Mouse (Mus musculus) cortical plate, adult 2 months (tissue): ENCODE measurements around the gene Mrap. TPM values are rescaled to one million over a fixed set of nuclear protein-coding genes. Genes with fewer than 3 reads are reported as not detected.

Experiments
- H3K27ac ChIP-seq: fragments of 200-500 bp; 2 replicates; pipeline ENCODE4 v1.5.1; 2012; ENCODE audit warnings: low read length, control low read depth, inconsistent platforms; ENCODE audit not compliant: insufficient read depth
- H3K4me1 ChIP-seq: fragments of 200-500 bp; 2 replicates; pipeline ENCODE4 v1.6.1; 2011; ENCODE audit warnings: low read length; ENCODE audit not compliant: control insufficient read depth, insufficient read depth
- H3K4me3 ChIP-seq: fragments of 200-500 bp; 2 replicates; pipeline ENCODE4 v1.5.1; 2011; ENCODE audit warnings: mild to moderate bottlenecking, low read length, control low read depth; ENCODE audit not compliant: insufficient read depth
- CTCF ChIP-seq: fragments of 200-500 bp; IDR thresholded peaks from 2 replicates; pipeline ENCODE4 v1.5.1; 2011; ENCODE audit warnings: mild to moderate bottlenecking, control low read depth, low read length; ENCODE audit not compliant: insufficient read depth; ENCODE audit errors: extremely low read depth
- POLR2A ChIP-seq: fragments of 200-500 bp; IDR thresholded peaks from 2 replicates; pipeline ENCODE4 v1.6.1; 2011; ENCODE audit warnings: mild to moderate bottlenecking, low read length, control low read depth; ENCODE audit not compliant: insufficient read depth; ENCODE audit errors: extremely low read depth
- polyA plus RNA-seq: library from polyadenylated mRNA; depleted of rRNA; stranded (reverse); fragments of >200 nt; gene quantifications from 2 replicates; pipeline ENCODE4 v1.2.3, GENCODE M21; 2012

Gene Mrap
- polyA plus RNA-seq, 1 experiment, result 1.7 TPM

GRCm38 (mm10) chr16:90706279-90706678, 31.7 kb upstream of the Mrap start:
- 0 out of 2 replicates have a peak, but pooled peaks cover 5% of the 10 kb centered on the region for H3K4me1 ChIP-seq
- H3K4me3 ChIP-seq, result no peak overlapping the region
- H3K27ac ChIP-seq, result no peak overlapping the region
- TF ChIP-seq POLR2A (no peak), CTCF (no peak)

GRCm38 (mm10) chr16:90709711-90710289, 28.2 kb upstream of the Mrap start:
- TF ChIP-seq CTCF, result no peak
- no peak for TF ChIP-seq POLR2A
- H3K4me3 ChIP-seq, result peak overlapping the region; percentile 4; the same call in 1 of the 2 replicates
- 0 out of 2 replicates have a peak, but pooled peaks cover 8% of the 10 kb centered on the region for H3K4me1 ChIP-seq
- H3K27ac ChIP-seq, result 0 out of 2 replicates have a peak overlapping the region, but pooled peaks have one; percentile 4

GRCm38 (mm10) chr16:90710313-90710712, 27.7 kb upstream of the Mrap start:
- 0 out of 2 replicates have a peak, but pooled peaks cover 8% of the 10 kb centered on the region for H3K4me1 ChIP-seq
- no peak for TF ChIP-seq CTCF
- no peak for TF ChIP-seq POLR2A
- 0 out of 2 replicates have a peak overlapping the region, but pooled peaks have one; percentile 2 for H3K27ac ChIP-seq
- peak overlapping the region; percentile 4; the same call in 1 of the 2 replicates for H3K4me3 ChIP-seq

- TF ChIP-seq CTCF (no peak), POLR2A (no peak)
- peaks cover 1% of the 10 kb centered on the region; the same call in 1 of the 2 replicates for H3K4me1 ChIP-seq
- no peak overlapping the region for H3K27ac ChIP-seq
- no peak overlapping the region for H3K4me3 ChIP-seq
These were observed 14.0 kb upstream of the Mrap start for GRCm38 (mm10) chr16:90724051-90724450.

- TF ChIP-seq CTCF (no peak), POLR2A (no peak)
- Histone ChIP-seq H3K27ac (no peak overlapping the region), H3K4me3 (peak overlapping the region; percentile 52), H3K4me1 (peaks cover 1% of the 10 kb centered on the region; the same call in 1 of the 2 replicates)
These were observed 11.3 kb upstream of the Mrap start for GRCm38 (mm10) chr16:90726600-90727227.

GRCm38 (mm10) chr16:90727233-90728115, 10.5 kb upstream of the Mrap start, which contains the start of gene Mis18a:
Gene Mis18a (minus strand): TSS chr16:90727404.
- Histone ChIP-seq H3K27ac (no peak within 1 kb of the TSS), H3K4me1 (peaks cover 1% of the 10 kb centered on the region; the same call in 1 of the 2 replicates), H3K4me3 (peak within 1 kb of the TSS; percentile 52)
- TF ChIP-seq CTCF (no peak), POLR2A (peak; percentile 98)

GRCm38 (mm10) chr16:90735611-90736010, 2.4 kb upstream of the Mrap start:
- TF ChIP-seq POLR2A (no peak), CTCF (no peak)
- no peak overlapping the region for H3K4me3 ChIP-seq
- H3K4me1 ChIP-seq, result no peaks in the 10 kb centered on the region
- H3K27ac ChIP-seq, result no peak overlapping the region

- no peaks in the 10 kb centered on the region for H3K4me1 ChIP-seq
- H3K4me3 ChIP-seq, result no peak overlapping the region
- H3K27ac ChIP-seq, result no peak overlapping the region
- TF ChIP-seq POLR2A, result no peak
- TF ChIP-seq CTCF, result no peak
These were observed 1.2 kb upstream of the Mrap start for GRCm38 (mm10) chr16:90736672-90737270.

GRCm38 (mm10) chr16:90747143-90747542, 9.1 kb downstream of the Mrap start:
- Histone ChIP-seq H3K4me3 (no peak overlapping the region), H3K4me1 (no peaks in the 10 kb centered on the region), H3K27ac (no peak overlapping the region)
- no peak for TF ChIP-seq POLR2A
- no peak for TF ChIP-seq CTCF
